Mouse (Mus musculus): ENCODE measurements around the gene Tubb5. TPM values are rescaled to one million over a fixed set of nuclear protein-coding genes. Genes with fewer than 3 reads are reported as not detected.

Gene Tubb5
- polyA plus RNA-seq, 1 experiment from 2014 or later, result 1,533 TPM

GRCm38 (mm10) chr17:35803020-35803419, 35.1 kb downstream of the Tubb5 start:
- no peak overlapping the region for H3K27ac ChIP-seq
- 68% methylated on average over 6 of the region's 6 CpGs for WGBS
- H3K9ac ChIP-seq, result no peak overlapping the region
- no peak overlapping the region for H3K4me2 ChIP-seq (replicated peaks)
- H3K27me3 ChIP-seq (replicated peaks), result no peaks in the 10 kb centered on the region
- no peaks in the 10 kb centered on the region for H3K4me1 ChIP-seq
- no peaks in the 10 kb centered on the region for H3K36me3 ChIP-seq
- no peak overlapping the region for H3K4me3 ChIP-seq
- ATAC-seq (ENCODE audit: low FRiP score, low read depth), result no peak
- H3K9me3 ChIP-seq, result no peaks in the 10 kb centered on the region

GRCm38 (mm10) chr17:35800905-35801304, 37.2 kb downstream of the Tubb5 start:
- 76% methylated on average over 2 of the region's 2 CpGs for WGBS
- Histone ChIP-seq H3K27me3 (replicated peaks) (no peaks in the 10 kb centered on the region), H3K4me2 (replicated peaks) (no peak overlapping the region), H3K27ac (no peak overlapping the region), H3K9ac (no peak overlapping the region), H3K4me3 (no peak overlapping the region), H3K36me3 (no peaks in the 10 kb centered on the region), H3K9me3 (no peaks in the 10 kb centered on the region), H3K4me1 (no peaks in the 10 kb centered on the region)
- ATAC-seq (ENCODE audit: low FRiP score, low read depth), result no peak

GRCm38 (mm10) chr17:35796835-35797234, 41.3 kb downstream of the Tubb5 start:
- Histone ChIP-seq H3K27me3 (replicated peaks) (no peaks in the 10 kb centered on the region), H3K4me1 (no peaks in the 10 kb centered on the region), H3K9me3 (no peaks in the 10 kb centered on the region), H3K27ac (no peak overlapping the region), H3K4me3 (no peak overlapping the region), H3K4me2 (replicated peaks) (no peak overlapping the region), H3K36me3 (no peaks in the 10 kb centered on the region), H3K9ac (no peak overlapping the region)
- WGBS, result 80% methylated on average over 5 of the region's 5 CpGs
- ATAC-seq (ENCODE audit: low FRiP score, low read depth), result no peak

- ATAC-seq (ENCODE audit: low FRiP score, low read depth), result no peak
- Histone ChIP-seq H3K36me3 (no peaks in the 10 kb centered on the region), H3K27me3 (replicated peaks) (no peaks in the 10 kb centered on the region), H3K9ac (no peak overlapping the region), H3K4me1 (no peaks in the 10 kb centered on the region), H3K4me2 (replicated peaks) (no peak overlapping the region), H3K4me3 (no peak overlapping the region), H3K27ac (no peak overlapping the region), H3K9me3 (no peaks in the 10 kb centered on the region)
- 89% methylated on average over 6 of the region's 6 CpGs for WGBS
Measured at GRCm38 (mm10) chr17:35795656-35796055, 42.5 kb downstream of the Tubb5 start.

GRCm38 (mm10) chr17:35795099-35795498, 43.0 kb downstream of the Tubb5 start:
- H3K27me3 ChIP-seq (replicated peaks), result no peaks in the 10 kb centered on the region
- no peak overlapping the region for H3K4me3 ChIP-seq
- no peaks in the 10 kb centered on the region for H3K9me3 ChIP-seq
- H3K4me1 ChIP-seq, result no peaks in the 10 kb centered on the region
- WGBS, result 60% methylated on average over 2 of the region's 2 CpGs
- ATAC-seq (ENCODE audit: low FRiP score, low read depth), result no peak
- no peak overlapping the region for H3K9ac ChIP-seq
- H3K36me3 ChIP-seq, result no peaks in the 10 kb centered on the region
- H3K4me2 ChIP-seq (replicated peaks), result no peak overlapping the region
- H3K27ac ChIP-seq, result no peak overlapping the region

GRCm38 (mm10) chr17:35792837-35793236, 45.3 kb downstream of the Tubb5 start:
- no peaks in the 10 kb centered on the region for H3K9me3 ChIP-seq
- H3K27ac ChIP-seq, result no peak overlapping the region
- 92% methylated on average over 2 of the region's 2 CpGs for WGBS
- no peak overlapping the region for H3K4me3 ChIP-seq
- no peaks in the 10 kb centered on the region for H3K27me3 ChIP-seq (replicated peaks)
- H3K4me2 ChIP-seq (replicated peaks), result no peak overlapping the region
- no peak for ATAC-seq (ENCODE audit: low FRiP score, low read depth)
- no peaks in the 10 kb centered on the region for H3K36me3 ChIP-seq
- H3K4me1 ChIP-seq, result no peaks in the 10 kb centered on the region
- H3K9ac ChIP-seq, result no peak overlapping the region

- no peaks in the 10 kb centered on the region for H3K36me3 ChIP-seq
- ATAC-seq (ENCODE audit: low FRiP score, low read depth), result no peak
- H3K9me3 ChIP-seq, result no peaks in the 10 kb centered on the region
- H3K27me3 ChIP-seq (replicated peaks), result no peaks in the 10 kb centered on the region
- WGBS, result 87% methylated on average over 4 of the region's 4 CpGs
- no peaks in the 10 kb centered on the region for H3K4me1 ChIP-seq
- no peak overlapping the region for H3K27ac ChIP-seq
- H3K4me3 ChIP-seq, result no peak overlapping the region
- no peak overlapping the region for H3K4me2 ChIP-seq (replicated peaks)
- no peak overlapping the region for H3K9ac ChIP-seq
Measured at GRCm38 (mm10) chr17:35790933-35791332, 47.2 kb downstream of the Tubb5 start.

GRCm38 (mm10) chr17:35788025-35788424, 50.1 kb downstream of the Tubb5 start:
- 75% methylated on average over 3 of the region's 3 CpGs for WGBS
- no peaks in the 10 kb centered on the region for H3K4me1 ChIP-seq
- H3K36me3 ChIP-seq, result no peaks in the 10 kb centered on the region
- ATAC-seq (ENCODE audit: low FRiP score, low read depth), result no peak
- no peak overlapping the region for H3K27ac ChIP-seq
- H3K9ac ChIP-seq, result no peak overlapping the region
- no peak overlapping the region for H3K4me2 ChIP-seq (replicated peaks)
- no peak overlapping the region for H3K4me3 ChIP-seq
- H3K9me3 ChIP-seq, result no peaks in the 10 kb centered on the region
- H3K27me3 ChIP-seq (replicated peaks), result no peaks in the 10 kb centered on the region

- Histone ChIP-seq H3K36me3 (no peaks in the 10 kb centered on the region), H3K9ac (no peak overlapping the region), H3K4me3 (no peak overlapping the region), H3K4me1 (no peaks in the 10 kb centered on the region), H3K27me3 (replicated peaks) (no peaks in the 10 kb centered on the region), H3K4me2 (replicated peaks) (no peak overlapping the region), H3K9me3 (no peaks in the 10 kb centered on the region), H3K27ac (no peak overlapping the region)
- no peak for ATAC-seq (ENCODE audit: low FRiP score, low read depth)
Measured at GRCm38 (mm10) chr17:35787493-35787892, 50.6 kb downstream of the Tubb5 start.

- H3K27ac ChIP-seq, result no peak overlapping the region
- no peaks in the 10 kb centered on the region for H3K27me3 ChIP-seq (replicated peaks)
- H3K4me1 ChIP-seq, result no peaks in the 10 kb centered on the region
- no peak overlapping the region for H3K4me3 ChIP-seq
- no peak overlapping the region for H3K9ac ChIP-seq
- WGBS, result 89% methylated on average over 4 of the region's 4 CpGs
- no peaks in the 10 kb centered on the region for H3K9me3 ChIP-seq
- ATAC-seq (ENCODE audit: low FRiP score, low read depth), result no peak
- no peaks in the 10 kb centered on the region for H3K36me3 ChIP-seq
- H3K4me2 ChIP-seq (replicated peaks), result no peak overlapping the region
Measured at GRCm38 (mm10) chr17:35785140-35785539, 53.0 kb downstream of the Tubb5 start.

GRCm38 (mm10) chr17:35783944-35784343, 54.2 kb downstream of the Tubb5 start:
- Histone ChIP-seq H3K4me2 (replicated peaks) (no peak overlapping the region), H3K36me3 (no peaks in the 10 kb centered on the region), H3K27ac (no peak overlapping the region), H3K4me1 (no peaks in the 10 kb centered on the region), H3K4me3 (no peak overlapping the region), H3K9ac (no peak overlapping the region), H3K27me3 (replicated peaks) (no peaks in the 10 kb centered on the region), H3K9me3 (no peaks in the 10 kb centered on the region)
- WGBS, result 78% methylated on average over 6 of the region's 6 CpGs
- no peak for ATAC-seq (ENCODE audit: low FRiP score, low read depth)
